20 mouse cellular contexts compared by ENCODE assay signal in genomic region chr2:122781590-122782356, GRCm38 (mm10). TPM values are rescaled to one million over a fixed set of nuclear protein-coding genes. Genes with fewer than 3 reads are reported as not detected.
DNase-seq lines count a peak whose midpoint lies in the region; ATAC-seq and TF ChIP-seq lines count a peak whose summit lies in the region.
"Had no signal": no experiment of that assay in that cellular context is flagged by ENCODE, and none has a peak within 500 bp of the region (broad histone marks: within the 10 kb centered on the region; RNA-seq: fewer than 3 reads in every experiment).

No protein-coding gene starts in this region.

- no peak overlapping the region for H3K4me2 ChIP-seq in lung, embryonic 15.5 days
- no peak overlapping the region for H3K4me2 ChIP-seq in stomach, postnatal 0 days (replicated peaks; ENCODE audit: low read depth)
- H3K4me2 ChIP-seq: embryonic facial prominence, embryonic 13.5 days; hindbrain, embryonic 14.5 days; intestine, embryonic 15.5 days had no signal

- no peak overlapping the region for H3K9ac ChIP-seq in lung, embryonic 15.5 days
- no peak overlapping the region for H3K9ac ChIP-seq in stomach, postnatal 0 days (ENCODE audit: low read length)
- H3K9ac ChIP-seq: embryonic facial prominence, embryonic 13.5 days; hindbrain, embryonic 14.5 days; intestine, embryonic 15.5 days; liver, embryonic 14.5 days had no signal

- 0 out of 2 replicates have a peak, but pooled peaks cover 14% of the 10 kb centered on the region for H3K4me1 ChIP-seq in lung, embryonic 15.5 days
- H3K4me1 ChIP-seq in stomach, postnatal 0 days (replicated peaks; ENCODE audit: control insufficient read depth, insufficient read depth), result 0 out of 2 replicates have a peak, but pooled peaks cover 4% of the 10 kb centered on the region
- H3K4me1 ChIP-seq: embryonic facial prominence, embryonic 13.5 days; forebrain, embryonic 10.5 days; limb, embryonic 10.5 days; midbrain, embryonic 10.5 days had no signal

- H3K4me3 ChIP-seq in lung, embryonic 15.5 days, result no peak overlapping the region
- H3K4me3 ChIP-seq in stomach, postnatal 0 days (ENCODE audit: low read depth, low read length), result no peak overlapping the region
- H3K4me3 ChIP-seq: embryonic facial prominence, embryonic 13.5 days; forebrain, embryonic 10.5 days; intestine, embryonic 15.5 days; limb, embryonic 10.5 days; midbrain, embryonic 10.5 days had no signal

- H3K9me3 ChIP-seq in lung, embryonic 15.5 days, result no peaks in the 10 kb centered on the region
- H3K9me3 ChIP-seq in stomach, postnatal 0 days (ENCODE audit: control insufficient read depth, low read length), result no peaks in the 10 kb centered on the region
- H3K9me3 ChIP-seq: embryonic facial prominence, embryonic 13.5 days; forebrain, embryonic 10.5 days; intestine, embryonic 15.5 days; limb, embryonic 10.5 days; midbrain, embryonic 10.5 days had no signal

- H3K27me3 ChIP-seq in lung, embryonic 15.5 days, result no peaks in the 10 kb centered on the region
- no peaks in the 10 kb centered on the region for H3K27me3 ChIP-seq in stomach, postnatal 0 days (ENCODE audit: control insufficient read depth, insufficient read depth, low read length)
- H3K27me3 ChIP-seq: embryonic facial prominence, embryonic 13.5 days; intestine, embryonic 15.5 days; Patski had no signal

- peak; percentile 36; the same call in 1 of the 2 replicates for TF ChIP-seq CTCF in stomach, postnatal 0 days (IDR thresholded peaks at IDR 0.05; ENCODE audit: low read depth)

- peak; percentile 26 for DNase-seq in heart, adult 8-10 months (ENCODE audit: low spot score)
- DNase-seq in heart, postnatal 4 days, result no peak
- DNase-seq in lung, postnatal 4 days, result no peak
- peak; percentile 23 for DNase-seq in lung, postnatal 10 days
- no peak for DNase-seq in stomach, postnatal 0 days (ENCODE audit: low spot score)
- no peak for DNase-seq in retina, embryonic 14.5 days (ENCODE audit: low spot score)
- no peak for DNase-seq in adrenal gland, postnatal 25 days
- DNase-seq: adrenal gland, postnatal 36 days; cerebellum, adult 2 months; gastrocnemius, postnatal 10 days had no signal

- H3K27ac ChIP-seq in lung, embryonic 15.5 days, result no peak overlapping the region
- H3K27ac ChIP-seq in stomach, postnatal 0 days (replicated peaks), result 0 out of 2 replicates have a peak overlapping the region, but pooled peaks have one; percentile 14
- H3K27ac ChIP-seq: embryonic facial prominence, embryonic 13.5 days; forebrain, embryonic 10.5 days; hindbrain, embryonic 14.5 days; intestine, embryonic 15.5 days; limb, embryonic 10.5 days; liver, embryonic 14.5 days; midbrain, embryonic 10.5 days had no signal

- 53% methylated on average over 8 of the region's 8 CpGs for WGBS in lung, embryonic 15.5 days
- 56% methylated on average over 8 of the region's 8 CpGs for WGBS in stomach, postnatal 0 days

- no peak for TF ChIP-seq EP300 in stomach, postnatal 0 days (optimal IDR thresholded peaks at IDR 0.05)

- no peaks in the 10 kb centered on the region for H3K36me3 ChIP-seq in lung, embryonic 15.5 days
- no peaks in the 10 kb centered on the region for H3K36me3 ChIP-seq in stomach, postnatal 0 days (ENCODE audit: control insufficient read depth, insufficient read depth, low read length)
- H3K36me3 ChIP-seq: embryonic facial prominence, embryonic 13.5 days; forebrain, embryonic 10.5 days; intestine, embryonic 15.5 days; limb, embryonic 10.5 days; midbrain, embryonic 10.5 days had no signal

- ATAC-seq in lung, embryonic 15.5 days (ENCODE audit: borderline replicate concordance, extremely low read depth, low FRiP score, low TSS enrichment), result peak; percentile 74; the same call in 1 of the 2 replicates
- no peak for ATAC-seq in stomach, postnatal 0 days (ENCODE audit: low FRiP score, low TSS enrichment)
- ATAC-seq: activated CD4-positive, CD25-positive, alpha-beta regulatory T cell, adult 4 months; intestine, embryonic 15.5 days; Patski had no signal

RNA-seq across cellular contexts. Expression of gene Sqor, which starts 16.7 kb away (rescaled TPM):
- 10 to 100 TPM; 45.8 to 67.7 (median 56.3) TPM for total RNA-seq in heart, adult 8-10 months (2022)
- total RNA-seq in heart, postnatal 4 days (2021), result 1 to 10 TPM; 8.6 to 8.7 TPM
- polyA plus RNA-seq in lung, embryonic 15.5 days (2015; fragmentation: Nextera tagmentation; extraction: Ambion mirVana), result 8.8 and 9.4 TPM in 2 replicates
- 79.2 and 90.4 TPM in 2 replicates for polyA plus RNA-seq in stomach, postnatal 0 days (2015; fragmentation: Nextera tagmentation; extraction: Ambion mirVana)
- total RNA-seq in adrenal gland, postnatal 25 days (2021), result 50.2 and 57.3 TPM in 2 replicates

RNA-seq across cellular contexts. Expression of gene Bloc1s6, which starts 43.5 kb away (rescaled TPM):
- total RNA-seq in heart, adult 8-10 months (2022), result 10 to 100 TPM; 25.1 to 33.1 (median 29.1) TPM
- 10 to 100 TPM; 12.8 to 16.0 TPM for total RNA-seq in heart, postnatal 4 days (2021)
- 44.0 and 45.4 TPM in 2 replicates for polyA plus RNA-seq in lung, embryonic 15.5 days (2015; fragmentation: Nextera tagmentation; extraction: Ambion mirVana)
- polyA plus RNA-seq in stomach, postnatal 0 days (2015; fragmentation: Nextera tagmentation; extraction: Ambion mirVana), result 30.4 and 32.7 TPM in 2 replicates
- 26.2 and 38.4 TPM in 2 replicates for total RNA-seq in adrenal gland, postnatal 25 days (2021)

Comparison
In these comparisons a context has a peak if more than half of its experiments do, and no peak if none do; other contexts are left out.
1. DNase-seq: peak in heart, adult 8-10 months (single experiment) and lung, postnatal 10 days (single experiment); none in heart, postnatal 4 days (single experiment), lung, postnatal 4 days (0 of 2), stomach, postnatal 0 days (single experiment), retina, embryonic 14.5 days (single experiment) and adrenal gland, postnatal 25 days (single experiment).